Mouse (Mus musculus): ENCODE results near the gene 4930539E08Rik. TPM values are rescaled to one million over a fixed set of nuclear protein-coding genes. Genes with fewer than 3 reads are reported as not detected.
A peak's percentile ranks its signal among the peaks of the same experiment; 100 is the strongest.

Gene 4930539E08Rik
- polyA plus RNA-seq, 1 experiment from 2014 or later = 0.27 TPM

GRCm38 (mm10) chr17:28924957-28925595, 10.0 kb upstream of the 4930539E08Rik start:
- ATAC-seq (ENCODE audit: insufficient number of reproducible peaks, insufficient read depth, low FRiP score, low read depth) = no peak
- no peaks in the 10 kb centered on the region for H3K27me3 ChIP-seq (ENCODE audit: control insufficient read depth, insufficient read depth, low read length)
- no peaks in the 10 kb centered on the region for H3K9me3 ChIP-seq (ENCODE audit: control insufficient read depth, low read depth, low read length)
- peaks cover 2% of the 10 kb centered on the region for H3K4me1 ChIP-seq (ENCODE audit: control insufficient read depth, insufficient read depth, low read length)
- no peak overlapping the region for H3K9ac ChIP-seq (replicated peaks; ENCODE audit: low read depth, low read length)
- no peaks in the 10 kb centered on the region for H3K36me3 ChIP-seq (ENCODE audit: control insufficient read depth, insufficient read depth, low read length)
- WGBS = 84% methylated on average over 8 of the region's 8 CpGs
- no peak overlapping the region for H3K4me3 ChIP-seq (ENCODE audit: low read depth, low read length)
- H3K27ac ChIP-seq (ENCODE audit: low read length) = no peak overlapping the region
- no peak overlapping the region for H3K4me2 ChIP-seq (replicated peaks; ENCODE audit: low read depth, low read length)

DNA sequence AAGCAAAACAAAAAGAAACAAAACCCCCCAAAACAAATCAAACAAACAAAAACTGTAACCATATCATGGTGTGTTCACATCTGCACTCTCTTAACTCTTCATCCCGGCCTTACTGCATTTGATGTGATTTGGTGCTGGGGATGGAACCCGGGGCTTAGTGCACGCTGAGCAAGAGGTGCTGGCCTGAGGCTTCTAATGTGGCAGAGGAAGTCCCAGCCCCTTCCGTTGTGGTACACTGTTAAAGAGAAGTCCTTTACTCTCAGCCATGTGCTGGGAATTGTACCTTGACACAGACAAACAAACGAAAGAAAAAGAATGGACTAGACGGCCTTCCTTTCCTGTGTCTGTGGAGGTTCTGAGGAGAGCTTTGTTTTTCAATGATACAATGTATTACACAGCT, 7.0 kb upstream of the 4930539E08Rik start:
- H3K27ac ChIP-seq (ENCODE audit: low read length) = no peak overlapping the region
- H3K4me3 ChIP-seq (ENCODE audit: low read depth, low read length) = no peak overlapping the region
- H3K9me3 ChIP-seq (ENCODE audit: control insufficient read depth, low read depth, low read length) = no peaks in the 10 kb centered on the region
- H3K36me3 ChIP-seq (ENCODE audit: control insufficient read depth, insufficient read depth, low read length) = no peaks in the 10 kb centered on the region
- no peak overlapping the region for H3K9ac ChIP-seq (replicated peaks; ENCODE audit: low read depth, low read length)
- no peaks in the 10 kb centered on the region for H3K4me1 ChIP-seq (ENCODE audit: control insufficient read depth, insufficient read depth, low read length)
- ATAC-seq (ENCODE audit: insufficient number of reproducible peaks, insufficient read depth, low FRiP score, low read depth) = no peak
- no peaks in the 10 kb centered on the region for H3K27me3 ChIP-seq (ENCODE audit: control insufficient read depth, insufficient read depth, low read length)
- H3K4me2 ChIP-seq (replicated peaks; ENCODE audit: low read depth, low read length) = no peak overlapping the region
- WGBS = 66% methylated on average over 6 of the region's 6 CpGs

DNA sequence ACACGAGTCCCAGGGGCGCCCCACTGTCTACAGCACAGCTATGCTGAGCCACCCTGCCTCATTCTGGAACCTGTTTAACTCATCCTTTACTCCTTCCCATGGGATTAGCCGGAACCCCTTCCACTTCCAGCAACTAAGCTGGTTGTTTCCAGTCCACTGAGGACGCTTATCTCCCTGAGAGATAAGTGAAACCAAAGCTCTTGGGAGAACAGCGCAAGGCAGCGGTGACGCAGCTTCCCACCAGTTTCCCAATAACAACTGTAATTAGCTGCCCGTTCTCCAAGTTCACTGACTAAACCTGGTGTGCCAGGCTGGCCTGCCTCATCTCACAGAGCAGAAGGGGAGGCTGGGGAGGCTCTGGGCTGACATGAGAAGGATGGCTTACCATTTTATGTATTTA, 6.0 kb upstream of the 4930539E08Rik start:
- no peak overlapping the region for H3K4me2 ChIP-seq (replicated peaks; ENCODE audit: low read depth, low read length)
- 66% methylated on average over 8 of the region's 8 CpGs for WGBS
- no peaks in the 10 kb centered on the region for H3K4me1 ChIP-seq (ENCODE audit: control insufficient read depth, insufficient read depth, low read length)
- no peak overlapping the region for H3K9ac ChIP-seq (replicated peaks; ENCODE audit: low read depth, low read length)
- no peaks in the 10 kb centered on the region for H3K9me3 ChIP-seq (ENCODE audit: control insufficient read depth, low read depth, low read length)
- H3K4me3 ChIP-seq (ENCODE audit: low read depth, low read length) = no peak overlapping the region
- 0 out of 2 replicates have a peak overlapping the region, but pooled peaks have one; percentile 10 for H3K27ac ChIP-seq (ENCODE audit: low read length)
- no peaks in the 10 kb centered on the region for H3K36me3 ChIP-seq (ENCODE audit: control insufficient read depth, insufficient read depth, low read length)
- no peaks in the 10 kb centered on the region for H3K27me3 ChIP-seq (ENCODE audit: control insufficient read depth, insufficient read depth, low read length)
- ATAC-seq (ENCODE audit: insufficient number of reproducible peaks, insufficient read depth, low FRiP score, low read depth) = no peak

DNA sequence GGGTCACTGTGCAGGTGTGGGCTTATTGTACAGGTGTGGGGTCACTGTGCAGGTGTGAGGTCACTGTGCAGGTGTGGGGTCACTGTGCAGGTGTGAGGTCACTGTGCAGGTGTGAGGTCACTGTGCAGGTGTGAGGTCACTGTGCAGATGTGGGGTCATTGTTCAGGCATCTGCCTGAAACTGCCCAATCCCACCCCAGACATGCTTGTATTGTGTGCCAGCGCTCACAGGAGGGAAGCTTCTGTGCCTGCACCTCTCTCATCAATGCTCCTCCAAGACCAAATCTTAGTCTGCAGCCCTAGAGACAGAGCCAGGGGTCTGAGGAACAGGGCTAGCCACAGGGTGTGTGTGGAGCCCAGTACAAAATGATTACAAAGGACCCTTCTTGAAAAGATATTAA, 1.4 kb upstream of the 4930539E08Rik start:
- no peaks in the 10 kb centered on the region for H3K9me3 ChIP-seq (ENCODE audit: control insufficient read depth, low read depth, low read length)
- WGBS = 83% methylated on average over 1 of the region's 1 CpGs
- no peak overlapping the region for H3K9ac ChIP-seq (replicated peaks; ENCODE audit: low read depth, low read length)
- no peak overlapping the region for H3K27ac ChIP-seq (ENCODE audit: low read length)
- no peak overlapping the region for H3K4me3 ChIP-seq (ENCODE audit: low read depth, low read length)
- no peaks in the 10 kb centered on the region for H3K27me3 ChIP-seq (ENCODE audit: control insufficient read depth, insufficient read depth, low read length)
- ATAC-seq (ENCODE audit: insufficient number of reproducible peaks, insufficient read depth, low FRiP score, low read depth) = no peak
- no peak overlapping the region for H3K4me2 ChIP-seq (replicated peaks; ENCODE audit: low read depth, low read length)
- no peaks in the 10 kb centered on the region for H3K4me1 ChIP-seq (ENCODE audit: control insufficient read depth, insufficient read depth, low read length)
- no peaks in the 10 kb centered on the region for H3K36me3 ChIP-seq (ENCODE audit: control insufficient read depth, insufficient read depth, low read length)

GRCm38 (mm10) chr17:28913940-28914339, 1.2 kb downstream of the 4930539E08Rik start:
- Histone ChIP-seq H3K4me2 (replicated peaks; ENCODE audit: low read depth, low read length) (no peak overlapping the region), H3K4me1 (ENCODE audit: control insufficient read depth, insufficient read depth, low read length) (0 out of 2 replicates have a peak, but pooled peaks cover 6% of the 10 kb centered on the region), H3K9me3 (ENCODE audit: control insufficient read depth, low read depth, low read length) (no peaks in the 10 kb centered on the region), H3K9ac (replicated peaks; ENCODE audit: low read depth, low read length) (no peak overlapping the region), H3K4me3 (ENCODE audit: low read depth, low read length) (no peak overlapping the region), H3K27ac (ENCODE audit: low read length) (no peak overlapping the region), H3K27me3 (ENCODE audit: control insufficient read depth, insufficient read depth, low read length) (no peaks in the 10 kb centered on the region), H3K36me3 (ENCODE audit: control insufficient read depth, insufficient read depth, low read length) (no peaks in the 10 kb centered on the region)
- no peak for ATAC-seq (ENCODE audit: insufficient number of reproducible peaks, insufficient read depth, low FRiP score, low read depth)
- 77% methylated on average over 6 of the region's 6 CpGs for WGBS

DNA sequence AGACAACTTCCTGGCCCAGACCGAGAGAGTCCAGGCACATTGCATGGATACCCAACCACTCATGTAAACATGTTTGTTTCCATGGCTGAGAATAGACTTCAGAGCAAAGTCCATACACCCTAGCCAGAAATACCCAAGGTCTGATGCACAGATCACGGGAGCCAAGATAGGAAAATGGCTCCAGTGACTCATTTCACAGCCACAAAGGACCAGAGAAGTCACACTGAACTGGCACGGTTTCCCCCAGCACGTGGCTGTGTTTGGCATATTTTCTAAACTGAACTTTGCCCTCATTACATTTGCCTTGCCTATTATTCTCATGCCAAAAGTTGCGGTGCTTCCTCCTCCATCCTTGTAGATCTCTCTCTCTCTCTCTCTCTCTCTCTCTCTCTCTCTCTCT, 1.9 kb downstream of the 4930539E08Rik start:
- Histone ChIP-seq H3K27ac (ENCODE audit: low read length) (no peak overlapping the region), H3K4me2 (replicated peaks; ENCODE audit: low read depth, low read length) (no peak overlapping the region)

DNA sequence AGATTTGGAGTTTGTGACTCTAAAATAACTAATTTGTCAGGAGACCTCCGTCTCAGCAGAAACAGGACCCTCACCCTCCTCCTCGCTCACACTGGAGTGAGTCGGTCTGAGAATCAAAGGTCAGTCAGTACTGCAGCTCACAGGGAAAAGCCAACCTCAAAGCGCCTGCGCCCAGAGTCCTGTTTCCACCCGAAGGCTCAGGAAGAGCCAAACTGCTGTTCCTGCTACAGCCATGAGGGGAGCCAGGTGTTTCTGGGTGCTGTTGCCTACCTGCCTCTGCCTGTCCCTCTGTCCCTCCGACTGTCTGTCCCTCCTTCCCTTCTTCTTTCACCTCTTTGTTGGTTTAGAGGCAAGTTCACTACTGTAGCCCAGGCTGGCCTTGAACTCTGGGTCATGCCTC, 5.0 kb downstream of the 4930539E08Rik start:
- Histone ChIP-seq H3K36me3 (ENCODE audit: control insufficient read depth, insufficient read depth, low read length) (no peaks in the 10 kb centered on the region), H3K4me2 (replicated peaks; ENCODE audit: low read depth, low read length) (peak overlapping the region; percentile 41), H3K4me1 (ENCODE audit: control insufficient read depth, insufficient read depth, low read length) (peaks cover 6% of the 10 kb centered on the region; the same call in 1 of the 2 replicates), H3K27ac (ENCODE audit: low read length) (no peak overlapping the region), H3K27me3 (ENCODE audit: control insufficient read depth, insufficient read depth, low read length) (no peaks in the 10 kb centered on the region), H3K4me3 (ENCODE audit: low read depth, low read length) (no peak overlapping the region), H3K9ac (replicated peaks; ENCODE audit: low read depth, low read length) (no peak overlapping the region), H3K9me3 (ENCODE audit: control insufficient read depth, low read depth, low read length) (no peaks in the 10 kb centered on the region)
- WGBS = 25% methylated on average over 7 of the region's 7 CpGs
- ATAC-seq (ENCODE audit: insufficient number of reproducible peaks, insufficient read depth, low FRiP score, low read depth) = no peak

More for the DNA sequence above, 1.9 kb downstream of the 4930539E08Rik start:
- Histone ChIP-seq H3K9ac (replicated peaks; ENCODE audit: low read depth, low read length) (no peak overlapping the region), H3K27me3 (ENCODE audit: control insufficient read depth, insufficient read depth, low read length) (no peaks in the 10 kb centered on the region), H3K36me3 (ENCODE audit: control insufficient read depth, insufficient read depth, low read length) (no peaks in the 10 kb centered on the region), H3K4me3 (ENCODE audit: low read depth, low read length) (no peak overlapping the region), H3K9me3 (ENCODE audit: control insufficient read depth, low read depth, low read length) (no peaks in the 10 kb centered on the region), H3K4me1 (ENCODE audit: control insufficient read depth, insufficient read depth, low read length) (0 out of 2 replicates have a peak, but pooled peaks cover 6% of the 10 kb centered on the region)
- no peak for ATAC-seq (ENCODE audit: insufficient number of reproducible peaks, insufficient read depth, low FRiP score, low read depth)
- 51% methylated on average over 5 of the region's 5 CpGs for WGBS

DNA sequence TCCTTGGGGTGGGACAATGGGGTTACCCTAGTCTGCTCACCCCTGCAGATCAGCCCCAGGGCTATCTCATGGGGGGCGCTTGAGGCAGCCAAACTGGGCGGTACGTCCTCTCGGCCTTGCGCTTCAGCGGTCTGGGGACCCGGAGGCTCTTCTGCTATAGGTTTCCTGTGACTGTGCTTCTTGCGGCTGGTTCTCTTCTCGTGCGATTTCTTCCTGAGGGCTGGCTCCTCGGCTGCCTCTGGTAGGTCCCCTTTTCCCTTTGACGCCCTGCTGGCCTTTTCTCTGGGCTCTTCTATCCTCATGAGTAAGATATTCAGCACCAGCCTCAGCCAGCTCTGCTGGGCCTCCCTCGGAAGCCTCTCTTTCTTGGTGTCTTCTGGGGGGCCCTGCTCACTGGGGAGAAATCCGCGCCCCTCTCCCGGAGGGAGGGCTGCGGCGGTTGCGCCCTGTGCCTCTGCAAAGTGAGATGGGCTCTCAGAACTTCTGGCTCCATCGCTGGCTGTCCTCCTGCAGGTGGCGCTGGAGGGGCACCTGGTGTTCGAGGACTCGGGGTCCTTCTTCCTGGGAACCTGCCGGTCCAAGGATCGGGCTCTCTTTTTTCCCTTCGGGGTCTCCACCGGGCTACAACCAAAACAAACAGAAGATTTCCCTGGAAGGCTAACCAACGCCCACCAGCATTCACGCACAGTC, 5.7 kb downstream of the 4930539E08Rik start:
- peak overlapping the region; percentile 41 for H3K4me2 ChIP-seq (replicated peaks; ENCODE audit: low read depth, low read length)
- peaks cover 6% of the 10 kb centered on the region; the same call in 1 of the 2 replicates for H3K4me1 ChIP-seq (ENCODE audit: control insufficient read depth, insufficient read depth, low read length)
- H3K9me3 ChIP-seq (ENCODE audit: control insufficient read depth, low read depth, low read length) = no peaks in the 10 kb centered on the region
- no peak overlapping the region for H3K27ac ChIP-seq (ENCODE audit: low read length)
- no peaks in the 10 kb centered on the region for H3K36me3 ChIP-seq (ENCODE audit: control insufficient read depth, insufficient read depth, low read length)
- no peak for ATAC-seq (ENCODE audit: insufficient number of reproducible peaks, insufficient read depth, low FRiP score, low read depth)
- no peaks in the 10 kb centered on the region for H3K27me3 ChIP-seq (ENCODE audit: control insufficient read depth, insufficient read depth, low read length)
- peak overlapping the region; percentile 1; the same call in 1 of the 2 replicates for H3K4me3 ChIP-seq (ENCODE audit: low read depth, low read length)
- H3K9ac ChIP-seq (replicated peaks; ENCODE audit: low read depth, low read length) = no peak overlapping the region
- WGBS = 8% methylated on average over 29 of the region's 29 CpGs
